Mouse (Mus musculus) neural tube, embryonic 14.5 days (tissue): ENCODE measurements around the gene Hmgn5. TPM values are rescaled to one million over a fixed set of nuclear protein-coding genes. Genes with fewer than 3 reads are reported as not detected.

Source experiments
- polyA plus RNA-seq: library from polyadenylated mRNA; unstranded; fragments of >200 nt; fragmentation: Nextera tagmentation; extraction: Ambion mirVana; gene quantifications from 2 replicates; pipeline ENCODE4 v1.2.1, GENCODE M21; 2014

The Hmgn5 gene
- polyA plus RNA-seq, 1 experiment from 2014 or later: 7.7 TPM

Other genes with a start within 250 kb of the Hmgn5 start
- 3.3 and 4.8 TPM in 2 replicates for gene Brwd3, start 179.0 kb downstream of the Hmgn5 start, polyA plus RNA-seq
- 210 and 227 TPM in 2 replicates for gene Sh3bgrl, start 82.0 kb upstream of the Hmgn5 start, polyA plus RNA-seq
- not detected in 2 replicates for gene Gm6377, start 183.4 kb upstream of the Hmgn5 start, polyA plus RNA-seq